Mouse (Mus musculus): ENCODE measurements around the gene Glrx5.

Glrx5 gene

GRCm38 (mm10) chr12:105004956-105005714 is 27.4 kb upstream of the Glrx5 start:
- peak; percentile 49 for DNase-seq (ENCODE audit: low read depth)

GRCm38 (mm10) chr12:105005715-105005972 is 26.8 kb upstream of the Glrx5 start:
- no peak for DNase-seq (ENCODE audit: low read depth)

- peak; percentile 35 for DNase-seq (ENCODE audit: low read depth)
Measured at GRCm38 (mm10) chr12:105008150-105008549, 24.3 kb upstream of the Glrx5 start.

GRCm38 (mm10) chr12:105008752-105009178 is 23.7 kb upstream of the Glrx5 start:
- peak; percentile 90 for DNase-seq (ENCODE audit: low read depth)

- DNase-seq (ENCODE audit: low read depth), result peak; percentile 89
Measured at GRCm38 (mm10) chr12:105009370-105010212, 22.9 kb upstream of the Glrx5 start, which contains the start of gene Syne3. Syne3 (minus strand) TSS chr12:105009809.

- peak; percentile 73 for DNase-seq (ENCODE audit: low read depth)
Measured at GRCm38 (mm10) chr12:105010213-105010790, 22.2 kb upstream of the Glrx5 start.

GRCm38 (mm10) chr12:105011589-105011988 is 20.9 kb upstream of the Glrx5 start:
- peak; percentile 29 for DNase-seq (ENCODE audit: low read depth)

GRCm38 (mm10) chr12:105012314-105012713 is 20.2 kb upstream of the Glrx5 start:
- DNase-seq (ENCODE audit: low read depth), result no peak

- peak; percentile 96 for DNase-seq (ENCODE audit: low read depth)
Measured at GRCm38 (mm10) chr12:105013065-105013464, 19.4 kb upstream of the Glrx5 start.

GRCm38 (mm10) chr12:105016199-105016598 is 16.3 kb upstream of the Glrx5 start:
- DNase-seq (ENCODE audit: low read depth), result peak; percentile 15

GRCm38 (mm10) chr12:105016639-105017038 is 15.8 kb upstream of the Glrx5 start:
- no peak for DNase-seq (ENCODE audit: low read depth)

- DNase-seq (ENCODE audit: low read depth), result peak; percentile 74
Measured at GRCm38 (mm10) chr12:105019359-105020219, 12.9 kb upstream of the Glrx5 start.

- DNase-seq (ENCODE audit: low read depth), result peak; percentile 63
Measured at GRCm38 (mm10) chr12:105021441-105022069, 10.9 kb upstream of the Glrx5 start.

- peak; percentile 81 for DNase-seq (ENCODE audit: low read depth)
Measured at GRCm38 (mm10) chr12:105022141-105022540, 10.3 kb upstream of the Glrx5 start.

GRCm38 (mm10) chr12:105022776-105023175 is 9.7 kb upstream of the Glrx5 start:
- peak; percentile 49 for DNase-seq (ENCODE audit: low read depth)

- DNase-seq (ENCODE audit: low read depth), result peak; percentile 89
Measured at GRCm38 (mm10) chr12:105025271-105025946, 7.1 kb upstream of the Glrx5 start.

GRCm38 (mm10) chr12:105025947-105026586 is 6.4 kb upstream of the Glrx5 start:
- peak; percentile 20 for DNase-seq (ENCODE audit: low read depth)

GRCm38 (mm10) chr12:105027323-105027991 is 5.0 kb upstream of the Glrx5 start:
- DNase-seq (ENCODE audit: low read depth), result peak; percentile 96

GRCm38 (mm10) chr12:105029890-105030289 is 2.6 kb upstream of the Glrx5 start:
- DNase-seq (ENCODE audit: low read depth), result no peak

Data from induced T-regulatory cell, adult 2 months (primary cell).